Mouse (Mus musculus): ENCODE measurements around the gene Gpr61.

Gpr61 gene

GRCm38 (mm10) chr3:108178756-108179715 is 24.4 kb upstream of the Gpr61 start:
- DNase-seq (ENCODE audit: inconsistent age in 2 of 2, low spot score in 1 of 2): peak in 1 of 2 experiments; percentile 31

- peak; percentile 79 to 88 for DNase-seq (ENCODE audit: inconsistent age in 2 of 2, low spot score in 1 of 2)
These were observed 20.2 kb upstream of the Gpr61 start for GRCm38 (mm10) chr3:108174672-108175531.

GRCm38 (mm10) chr3:108169199-108169598 is 14.5 kb upstream of the Gpr61 start:
- DNase-seq (ENCODE audit: inconsistent age in 2 of 2, low spot score in 1 of 2): no peak

GRCm38 (mm10) chr3:108167499-108167898 is 12.8 kb upstream of the Gpr61 start:
- DNase-seq (ENCODE audit: inconsistent age in 2 of 2, low spot score in 1 of 2): peak in 1 of 2 experiments; percentile 38

GRCm38 (mm10) chr3:108166486-108167211 is 12.0 kb upstream of the Gpr61 start:
- peak in 1 of 2 experiments; percentile 59 for DNase-seq (ENCODE audit: inconsistent age in 2 of 2, low spot score in 1 of 2)

- peak in 1 of 2 experiments; percentile 34 for DNase-seq (ENCODE audit: inconsistent age in 2 of 2, low spot score in 1 of 2)
These were observed 11.0 kb upstream of the Gpr61 start for GRCm38 (mm10) chr3:108165532-108166315.

GRCm38 (mm10) chr3:108164807-108165206 is 10.1 kb upstream of the Gpr61 start:
- peak; percentile 78 to 95 for DNase-seq (ENCODE audit: inconsistent age in 2 of 2, low spot score in 1 of 2)

- no peak for DNase-seq (ENCODE audit: inconsistent age in 2 of 2, low spot score in 1 of 2)
These were observed 9.4 kb upstream of the Gpr61 start for GRCm38 (mm10) chr3:108164091-108164490.

GRCm38 (mm10) chr3:108158383-108159037 is 3.8 kb upstream of the Gpr61 start:
- DNase-seq (ENCODE audit: inconsistent age in 2 of 2, low spot score in 1 of 2): peak in 1 of 2 experiments; percentile 32

- DNase-seq (ENCODE audit: inconsistent age in 2 of 2, low spot score in 1 of 2): no peak
These were observed 2.4 kb downstream of the Gpr61 start for GRCm38 (mm10) chr3:108152290-108152689.

- DNase-seq (ENCODE audit: inconsistent age in 2 of 2, low spot score in 1 of 2): peak; percentile 87 to 95
These were observed 7.1 kb downstream of the Gpr61 start for GRCm38 (mm10) chr3:108147386-108148235.

- no peak for DNase-seq (ENCODE audit: inconsistent age in 2 of 2, low spot score in 1 of 2)
These were observed 8.0 kb downstream of the Gpr61 start for GRCm38 (mm10) chr3:108146671-108147070.

- peak; percentile 93 to 97 for DNase-seq (ENCODE audit: inconsistent age in 2 of 2, low spot score in 1 of 2)
These were observed 8.9 kb downstream of the Gpr61 start, which contains the start of gene Gnai3 for GRCm38 (mm10) chr3:108145534-108146445. TSS of gene Gnai3 (minus strand) at chr3:108146146.

- peak in 1 of 2 experiments; percentile 23 for DNase-seq (ENCODE audit: inconsistent age in 2 of 2, low spot score in 1 of 2)
These were observed 13.9 kb downstream of the Gpr61 start for GRCm38 (mm10) chr3:108140786-108141185.

- no peak for DNase-seq (ENCODE audit: inconsistent age in 2 of 2, low spot score in 1 of 2)
These were observed 15.6 kb downstream of the Gpr61 start for GRCm38 (mm10) chr3:108139113-108139512.

- DNase-seq (ENCODE audit: inconsistent age in 2 of 2, low spot score in 1 of 2): peak; percentile 47 to 71
These were observed 20.0 kb downstream of the Gpr61 start for GRCm38 (mm10) chr3:108134701-108135100.

GRCm38 (mm10) chr3:108132484-108132883 is 22.2 kb downstream of the Gpr61 start:
- DNase-seq (ENCODE audit: inconsistent age in 2 of 2, low spot score in 1 of 2): no peak

Measured in adrenal gland, adult (tissue).